Mouse (Mus musculus) hindbrain, embryonic 13.5 days (tissue): ENCODE results near the gene Cabp2. TPM values are rescaled to one million over a fixed set of nuclear protein-coding genes. Genes with fewer than 3 reads are reported as not detected.

Source experiments
- ATAC-seq: fragments of 200-750 bp; cut with Nextera tagmentation; 2 replicates; pipeline ENCODE4 v1.8.0; 2017; ENCODE audit warnings: moderate TSS enrichment; ENCODE audit not compliant: low FRiP score
- H3K27ac ChIP-seq: fragments of 300-500 bp; sonication (generic); 2 replicates; pipeline ENCODE4 v1.5.1; 2015; ENCODE audit warnings: inconsistent platforms, mild to moderate bottlenecking, moderate library complexity
- H3K27me3 ChIP-seq: fragments of 300-500 bp; sonication (generic); 2 replicates; pipeline ENCODE4 v1.6.1; 2015; ENCODE audit warnings: mild to moderate bottlenecking, inconsistent platforms
- H3K36me3 ChIP-seq: fragments of 300-500 bp; sonication (generic); 2 replicates; pipeline ENCODE4 v1.6.1; 2015; ENCODE audit warnings: mild to moderate bottlenecking, inconsistent platforms
- H3K4me1 ChIP-seq: fragments of 300-500 bp; sonication (generic); replicated peaks from 2 replicates; pipeline ENCODE4 v1.6.1; 2015; ENCODE audit warnings: inconsistent platforms
- H3K4me2 ChIP-seq: fragments of 300-500 bp; sonication (generic); 2 replicates; pipeline ENCODE4 v1.6.1; 2015; ENCODE audit warnings: inconsistent platforms, mild to moderate bottlenecking, moderate library complexity
- H3K4me3 ChIP-seq: fragments of 300-500 bp; sonication (generic); 2 replicates; pipeline ENCODE4 v1.5.1; 2015; ENCODE audit warnings: mild to moderate bottlenecking, inconsistent platforms
- H3K9ac ChIP-seq: fragments of 300-500 bp; sonication (generic); 2 replicates; pipeline ENCODE4 v1.6.1; 2015; ENCODE audit warnings: mild to moderate bottlenecking, inconsistent platforms
- H3K9me3 ChIP-seq: fragments of 300-500 bp; sonication (generic); 2 replicates; pipeline ENCODE4 v1.6.1; 2016; ENCODE audit warnings: inconsistent platforms
- WGBS: fragments of 180-500 bp; shearing (Covaris S2); methylation state at CpG from one replicate; pipeline ENCODE4 v1.1.7; 2015; 5-methylcytosine and 5-hydroxymethylcytosine counted together
- polyA plus RNA-seq: library from polyadenylated mRNA; unstranded; fragments of >200 nt; fragmentation: Nextera tagmentation; extraction: Ambion mirVana; gene quantifications from 2 replicates; pipeline ENCODE4 v1.2.1, GENCODE M21; 2015

Gene Cabp2
- polyA plus RNA-seq, 1 experiment from 2014 or later, result not detected

GRCm38 (mm10) chr19:4071406-4071805, 10.0 kb upstream of the Cabp2 start:
- Histone ChIP-seq H3K27me3 (no peaks in the 10 kb centered on the region), H3K36me3 (no peaks in the 10 kb centered on the region), H3K4me1 (no peaks in the 10 kb centered on the region), H3K9ac (no peak overlapping the region), H3K27ac (no peak overlapping the region), H3K4me3 (no peak overlapping the region), H3K9me3 (no peaks in the 10 kb centered on the region), H3K4me2 (no peak overlapping the region)
- 93% methylated on average over 6 of the region's 6 CpGs for WGBS
- no peak for ATAC-seq

GRCm38 (mm10) chr19:4072706-4073424, 8.5 kb upstream of the Cabp2 start:
- no peaks in the 10 kb centered on the region for H3K4me1 ChIP-seq
- H3K4me2 ChIP-seq, result no peak overlapping the region
- WGBS, result 86% methylated on average over 6 of the region's 6 CpGs
- no peak overlapping the region for H3K4me3 ChIP-seq
- no peaks in the 10 kb centered on the region for H3K9me3 ChIP-seq
- H3K27me3 ChIP-seq, result no peaks in the 10 kb centered on the region
- no peak overlapping the region for H3K9ac ChIP-seq
- no peak for ATAC-seq
- H3K36me3 ChIP-seq, result no peaks in the 10 kb centered on the region
- no peak overlapping the region for H3K27ac ChIP-seq

GRCm38 (mm10) chr19:4075531-4075930, 5.8 kb upstream of the Cabp2 start:
- no peak overlapping the region for H3K27ac ChIP-seq
- no peak for ATAC-seq
- WGBS, result 90% methylated on average over 1 of the region's 1 CpGs
- no peaks in the 10 kb centered on the region for H3K9me3 ChIP-seq
- H3K9ac ChIP-seq, result no peak overlapping the region
- no peaks in the 10 kb centered on the region for H3K36me3 ChIP-seq
- no peak overlapping the region for H3K4me3 ChIP-seq
- H3K27me3 ChIP-seq, result no peaks in the 10 kb centered on the region
- H3K4me1 ChIP-seq, result no peaks in the 10 kb centered on the region
- H3K4me2 ChIP-seq, result no peak overlapping the region

- WGBS, result 83% methylated on average over 1 of the region's 1 CpGs
- no peak overlapping the region for H3K4me3 ChIP-seq
- no peaks in the 10 kb centered on the region for H3K4me1 ChIP-seq
- H3K36me3 ChIP-seq, result no peaks in the 10 kb centered on the region
- H3K4me2 ChIP-seq, result no peak overlapping the region
- ATAC-seq, result no peak
- H3K27me3 ChIP-seq, result peaks cover 8% of the 10 kb centered on the region; the same call in 1 of the 2 replicates
- H3K27ac ChIP-seq, result no peak overlapping the region
- no peaks in the 10 kb centered on the region for H3K9me3 ChIP-seq
- H3K9ac ChIP-seq, result no peak overlapping the region
These were observed 1.8 kb upstream of the Cabp2 start for GRCm38 (mm10) chr19:4079594-4079993.

- H3K9ac ChIP-seq, result no peak overlapping the region
- H3K27me3 ChIP-seq, result peaks cover 11% of the 10 kb centered on the region; the same call in 1 of the 2 replicates
- H3K4me2 ChIP-seq, result no peak overlapping the region
- no peak for ATAC-seq
- no peaks in the 10 kb centered on the region for H3K9me3 ChIP-seq
- no peaks in the 10 kb centered on the region for H3K36me3 ChIP-seq
- WGBS, result 71% methylated on average over 8 of the region's 8 CpGs
- no peak overlapping the region for H3K27ac ChIP-seq
- H3K4me1 ChIP-seq, result no peaks in the 10 kb centered on the region
- no peak overlapping the region for H3K4me3 ChIP-seq
These were observed 818 bp upstream of the Cabp2 start for GRCm38 (mm10) chr19:4080511-4081009.

- ATAC-seq, result no peak
- peaks cover 24% of the 10 kb centered on the region; the same call in 1 of the 2 replicates for H3K27me3 ChIP-seq
- 83% methylated on average over 11 of the region's 11 CpGs for WGBS
These were observed 1.0 kb downstream of the Cabp2 start for GRCm38 (mm10) chr19:4082219-4082965.

GRCm38 (mm10) chr19:4083316-4083715, 1.9 kb downstream of the Cabp2 start:
- Histone ChIP-seq H3K9me3 (no peaks in the 10 kb centered on the region), H3K36me3 (no peaks in the 10 kb centered on the region), H3K4me1 (no peaks in the 10 kb centered on the region), H3K4me2 (no peak overlapping the region), H3K4me3 (no peak overlapping the region), H3K27ac (no peak overlapping the region), H3K9ac (no peak overlapping the region), H3K27me3 (peaks cover 24% of the 10 kb centered on the region; the same call in 1 of the 2 replicates)
- 79% methylated on average over 7 of the region's 7 CpGs for WGBS
- no peak for ATAC-seq

More at GRCm38 (mm10) chr19:4082219-4082965, 1.0 kb downstream of the Cabp2 start:
- H3K4me1 ChIP-seq, result no peaks in the 10 kb centered on the region
- no peak overlapping the region for H3K4me2 ChIP-seq
- H3K4me3 ChIP-seq, result no peak overlapping the region
- no peak overlapping the region for H3K27ac ChIP-seq
- no peaks in the 10 kb centered on the region for H3K9me3 ChIP-seq
- H3K36me3 ChIP-seq, result no peaks in the 10 kb centered on the region
- no peak overlapping the region for H3K9ac ChIP-seq

- Histone ChIP-seq H3K4me2 (no peak overlapping the region), H3K27ac (no peak overlapping the region), H3K4me3 (no peak overlapping the region), H3K36me3 (no peaks in the 10 kb centered on the region), H3K4me1 (no peaks in the 10 kb centered on the region), H3K9ac (0 out of 2 replicates have a peak overlapping the region, but pooled peaks have one; percentile 19), H3K27me3 (peaks cover 24% of the 10 kb centered on the region; the same call in 1 of the 2 replicates), H3K9me3 (no peaks in the 10 kb centered on the region)
- 30% methylated on average over 8 of the region's 8 CpGs for WGBS
- no peak for ATAC-seq
These were observed 2.4 kb downstream of the Cabp2 start for GRCm38 (mm10) chr19:4083826-4084225.

- Histone ChIP-seq H3K9me3 (no peaks in the 10 kb centered on the region), H3K9ac (no peak overlapping the region), H3K27ac (no peak overlapping the region), H3K4me1 (no peaks in the 10 kb centered on the region), H3K36me3 (no peaks in the 10 kb centered on the region), H3K4me2 (no peak overlapping the region), H3K27me3 (peaks cover 32% of the 10 kb centered on the region; the same call in 1 of the 2 replicates), H3K4me3 (no peak overlapping the region)
- no peak for ATAC-seq
- WGBS, result 83% methylated on average over 1 of the region's 1 CpGs
These were observed 3.6 kb downstream of the Cabp2 start for GRCm38 (mm10) chr19:4084984-4085383.

- no peak overlapping the region for H3K4me3 ChIP-seq
- H3K36me3 ChIP-seq, result no peaks in the 10 kb centered on the region
- H3K9me3 ChIP-seq, result no peaks in the 10 kb centered on the region
- peaks cover 32% of the 10 kb centered on the region; the same call in 1 of the 2 replicates for H3K27me3 ChIP-seq
- H3K27ac ChIP-seq, result no peak overlapping the region
- ATAC-seq, result no peak
- H3K9ac ChIP-seq, result no peak overlapping the region
- no peaks in the 10 kb centered on the region for H3K4me1 ChIP-seq
- no peak overlapping the region for H3K4me2 ChIP-seq
- 92% methylated on average over 15 of the region's 15 CpGs for WGBS
These were observed 4.8 kb downstream of the Cabp2 start for GRCm38 (mm10) chr19:4086156-4086555.

- no peak for ATAC-seq
- 97% methylated on average over 5 of the region's 5 CpGs for WGBS
- no peak overlapping the region for H3K27ac ChIP-seq
- no peaks in the 10 kb centered on the region for H3K4me1 ChIP-seq
- H3K36me3 ChIP-seq, result no peaks in the 10 kb centered on the region
- peaks cover 32% of the 10 kb centered on the region; the same call in 1 of the 2 replicates for H3K27me3 ChIP-seq
- H3K4me3 ChIP-seq, result no peak overlapping the region
- H3K9ac ChIP-seq, result no peak overlapping the region
- no peak overlapping the region for H3K4me2 ChIP-seq
- no peaks in the 10 kb centered on the region for H3K9me3 ChIP-seq
These were observed 5.7 kb downstream of the Cabp2 start for GRCm38 (mm10) chr19:4087090-4087489.

- no peaks in the 10 kb centered on the region for H3K9me3 ChIP-seq
- H3K4me1 ChIP-seq, result no peaks in the 10 kb centered on the region
- peaks cover 32% of the 10 kb centered on the region; the same call in 1 of the 2 replicates for H3K27me3 ChIP-seq
- no peak overlapping the region for H3K27ac ChIP-seq
- no peaks in the 10 kb centered on the region for H3K36me3 ChIP-seq
- no peak overlapping the region for H3K4me2 ChIP-seq
- WGBS, result 69% methylated on average over 5 of the region's 5 CpGs
- H3K9ac ChIP-seq, result no peak overlapping the region
- no peak for ATAC-seq
- no peak overlapping the region for H3K4me3 ChIP-seq
These were observed 6.8 kb downstream of the Cabp2 start for GRCm38 (mm10) chr19:4088146-4088545.
